Mouse (Mus musculus): ENCODE data around the gene Rnf2. TPM values are rescaled to one million over a fixed set of nuclear protein-coding genes. Genes with fewer than 3 reads are reported as not detected.

Gene Rnf2
- polyA plus RNA-seq, 1 experiment: 14.1 TPM

DNA sequence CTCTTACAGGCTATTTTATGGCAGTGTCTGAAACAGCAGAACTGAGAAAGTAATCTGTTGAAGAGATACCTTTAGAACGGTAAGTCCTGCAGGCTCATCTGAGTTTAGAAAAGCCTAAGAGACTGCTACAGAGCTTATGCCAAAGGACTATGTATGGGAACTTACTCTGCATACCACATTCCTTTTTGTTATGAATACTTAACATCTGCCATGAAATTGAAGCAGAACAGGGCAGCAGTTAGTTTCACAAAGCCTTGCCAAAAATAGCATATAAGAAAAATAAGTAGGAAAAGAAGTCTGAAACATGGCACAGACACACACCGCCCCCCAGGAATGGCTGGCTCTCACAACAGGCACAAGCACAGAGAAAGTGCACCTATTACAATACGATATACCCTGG lies 90.9 kb downstream of the Rnf2 start:
- Histone ChIP-seq H3K36me3 (ENCODE audit: control insufficient read depth, insufficient read depth) (peaks cover 33% of the 10 kb centered on the region), H3ac (ENCODE audit: control insufficient read depth, insufficient read length) (no peak overlapping the region), H3K27me3 (ENCODE audit: control insufficient read depth, insufficient read depth, insufficient read length) (no peaks in the 10 kb centered on the region), H3K4me2 (ENCODE audit: low read depth) (no peak overlapping the region), H3K79me2 (ENCODE audit: control insufficient read depth, insufficient read depth) (no peaks in the 10 kb centered on the region), H3K4me3 (no peak overlapping the region)
- TF ChIP-seq MYOD1 (IDR thresholded peaks at IDR 0.05; ENCODE audit: control insufficient read depth in 1 of 3, insufficient read length in 2 of 3, low read depth in 2 of 3) (no peak), TCF12 (IDR thresholded peaks at IDR 0.05; ENCODE audit: insufficient read depth, poor library complexity, severe bottlenecking) (no peak), CEBPB (IDR thresholded peaks at IDR 0.05; ENCODE audit: insufficient read depth, poor library complexity, severe bottlenecking) (no peak), USF1 (IDR thresholded peaks at IDR 0.05; ENCODE audit: low read depth) (no peak), POLR2A (IDR thresholded peaks at IDR 0.05; ENCODE audit: insufficient read length, low read depth) (no peak), MAX (IDR thresholded peaks at IDR 0.05; ENCODE audit: low read depth) (no peak), POLR2AphosphoS2 (IDR thresholded peaks at IDR 0.05; ENCODE audit: insufficient read length, low read depth) (no peak), SRF (IDR thresholded peaks at IDR 0.05; ENCODE audit: control insufficient read depth, insufficient read length, low read depth) (no peak), TCF3 (IDR thresholded peaks at IDR 0.05; ENCODE audit: insufficient read length, low read depth) (no peak), E2F4 (IDR thresholded peaks at IDR 0.05; ENCODE audit: insufficient read depth) (no peak), REST (IDR thresholded peaks at IDR 0.05; ENCODE audit: insufficient read depth, insufficient read length) (no peak), MYOG (IDR thresholded peaks at IDR 0.05; ENCODE audit: control insufficient read depth in 1 of 3, insufficient read depth in 1 of 3, insufficient read length in 2 of 3, low read depth in 2 of 3) (no peak)

Other genes with a start within 250 kb of the Rnf2 start
- 95.1 TPM for gene Ivns1abp, start 156.5 kb downstream of the Rnf2 start, polyA plus RNA-seq (2012; fragmentation: generic; extraction: Trizol)
- gene Swt1, start 72.5 kb downstream of the Rnf2 start, polyA plus RNA-seq (2012; fragmentation: generic; extraction: Trizol): 2.7 TPM
- 14.6 TPM for gene Trmt1l, start 72.4 kb downstream of the Rnf2 start, polyA plus RNA-seq (2012; fragmentation: generic; extraction: Trizol)
- gene Fam129a, start 70.2 kb upstream of the Rnf2 start, polyA plus RNA-seq (2012; fragmentation: generic; extraction: Trizol): 2.7 TPM

Data from myocyte (in vitro differentiated cells).